Mouse (Mus musculus) kidney, embryonic 14.5 days (tissue): ENCODE results near the gene Nfe2l3. TPM values are rescaled to one million over a fixed set of nuclear protein-coding genes. Genes with fewer than 3 reads are reported as not detected.

Source experiments
- ATAC-seq: fragments of 200-750 bp; cut with Nextera tagmentation; 2 replicates; pipeline ENCODE4 v1.8.0; 2017; ENCODE audit warnings: moderate number of reproducible peaks, mild to moderate bottlenecking, moderate TSS enrichment, moderate library complexity; ENCODE audit not compliant: low FRiP score, low TSS enrichment
- H3K27ac ChIP-seq: fragments of 300-500 bp; sonication (generic); 2 replicates; pipeline ENCODE4 v1.5.1; 2014; ENCODE audit warnings: low read depth, mild to moderate bottlenecking, low read length, moderate library complexity, mixed read lengths
- H3K27me3 ChIP-seq: fragments of 300-500 bp; sonication (generic); 2 replicates; pipeline ENCODE4 v1.6.1; 2014; ENCODE audit warnings: mild to moderate bottlenecking, low read length; ENCODE audit not compliant: control insufficient read depth, insufficient read depth
- H3K36me3 ChIP-seq: fragments of 300-500 bp; sonication (generic); 2 replicates; pipeline ENCODE4 v1.6.1; 2014; ENCODE audit warnings: low read length, mixed read lengths; ENCODE audit not compliant: control insufficient read depth, insufficient read depth
- H3K4me1 ChIP-seq: fragments of 300-500 bp; sonication (generic); 2 replicates; pipeline ENCODE4 v1.6.1; 2014; ENCODE audit warnings: low read length, mixed read lengths; ENCODE audit not compliant: control insufficient read depth, insufficient read depth
- H3K4me2 ChIP-seq: fragments of 300-500 bp; sonication (generic); replicated peaks from 2 replicates; pipeline ENCODE4 v1.6.1; 2014; ENCODE audit warnings: low read depth, mild to moderate bottlenecking, low read length
- H3K4me3 ChIP-seq: fragments of 300-500 bp; sonication (generic); 2 replicates; pipeline ENCODE4 v1.5.1; 2014; ENCODE audit warnings: mild to moderate bottlenecking, low read length
- H3K9ac ChIP-seq: fragments of 300-500 bp; sonication (generic); 2 replicates; pipeline ENCODE4 v1.6.1; 2014; ENCODE audit warnings: low read depth, mild to moderate bottlenecking, low read length, moderate library complexity
- H3K9me3 ChIP-seq: fragments of 300-500 bp; sonication (generic); 2 replicates; pipeline ENCODE4 v1.6.1; 2016; ENCODE audit warnings: low read length; ENCODE audit not compliant: control insufficient read depth
- WGBS: fragments of 180-500 bp; shearing (Covaris S2); extraction: QIAGEN DNeasy Blood & Tissue Kit; methylation state at CpG from one replicate; pipeline ENCODE4 v1.1.7; 2014; 5-methylcytosine and 5-hydroxymethylcytosine counted together
- polyA plus RNA-seq: library from polyadenylated mRNA; unstranded; fragments of >200 nt; fragmentation: Nextera tagmentation; extraction: Ambion mirVana; gene quantifications from 2 replicates; pipeline ENCODE4 v1.2.1, GENCODE M21; 2014

Nfe2l3 gene
- polyA plus RNA-seq, 1 experiment from 2014 or later = 2.0 TPM

DNA sequence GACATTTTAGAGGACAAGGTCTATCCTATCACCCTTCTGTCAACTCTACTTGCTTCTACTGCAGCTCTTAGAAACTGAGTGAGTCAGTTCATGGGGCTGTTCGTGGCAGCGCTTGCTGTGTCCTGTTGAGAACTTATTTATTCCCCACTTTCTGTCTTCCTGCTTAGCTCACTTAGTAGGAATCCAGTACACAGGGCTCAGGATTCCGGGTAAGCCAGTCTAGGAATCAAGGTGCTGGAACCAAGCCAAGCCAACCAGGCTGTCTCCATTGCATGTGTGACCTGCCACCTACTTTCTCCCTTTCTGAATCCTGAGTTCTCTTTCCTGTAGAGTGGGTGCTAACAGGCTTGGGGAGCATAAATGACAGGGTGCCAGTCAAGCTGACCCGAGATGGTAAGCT lies 5.2 kb downstream of the Nfe2l3 start:
- no peak overlapping the region for H3K27ac ChIP-seq
- H3K4me2 ChIP-seq = no peak overlapping the region
- H3K4me1 ChIP-seq = peaks cover 6% of the 10 kb centered on the region; the same call in 1 of the 2 replicates
- peaks cover 24% of the 10 kb centered on the region for H3K27me3 ChIP-seq
- no peaks in the 10 kb centered on the region for H3K36me3 ChIP-seq
- H3K9ac ChIP-seq = no peak overlapping the region
- no peak overlapping the region for H3K4me3 ChIP-seq
- 77% methylated on average over 4 of the region's 4 CpGs for WGBS
- ATAC-seq = no peak
- no peaks in the 10 kb centered on the region for H3K9me3 ChIP-seq

DNA sequence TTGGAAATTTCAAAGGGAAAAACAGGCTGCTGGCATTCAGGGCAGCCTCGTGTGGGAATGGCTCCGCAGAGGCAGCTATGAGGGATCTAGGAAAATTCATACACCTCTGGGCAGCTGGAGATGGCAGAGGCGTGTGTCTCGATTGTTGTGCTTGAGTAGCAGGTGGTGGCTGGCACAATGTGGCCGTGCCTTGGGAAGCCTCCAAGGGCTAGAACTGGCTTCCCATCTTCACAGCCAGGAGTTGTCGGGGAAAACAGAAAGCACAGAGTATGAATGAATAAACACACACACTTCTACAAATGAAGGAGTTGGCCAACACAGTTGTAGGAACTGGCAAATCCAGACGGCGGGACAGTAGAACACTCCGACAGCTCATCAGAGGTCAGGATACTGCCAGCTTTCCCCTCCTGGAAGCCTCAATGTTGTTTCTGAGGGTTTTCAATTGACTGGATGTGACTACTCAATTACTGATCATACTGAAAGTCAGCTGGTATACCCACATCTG lies 6.4 kb downstream of the Nfe2l3 start:
- H3K9me3 ChIP-seq = no peaks in the 10 kb centered on the region
- H3K4me3 ChIP-seq = no peak overlapping the region
- H3K27ac ChIP-seq = no peak overlapping the region
- H3K27me3 ChIP-seq = peaks cover 13% of the 10 kb centered on the region
- H3K9ac ChIP-seq = no peak overlapping the region
- H3K4me1 ChIP-seq = no peaks in the 10 kb centered on the region
- H3K36me3 ChIP-seq = no peaks in the 10 kb centered on the region
- WGBS = 89% methylated on average over 9 of the region's 9 CpGs
- no peak for ATAC-seq
- no peak overlapping the region for H3K4me2 ChIP-seq

DNA sequence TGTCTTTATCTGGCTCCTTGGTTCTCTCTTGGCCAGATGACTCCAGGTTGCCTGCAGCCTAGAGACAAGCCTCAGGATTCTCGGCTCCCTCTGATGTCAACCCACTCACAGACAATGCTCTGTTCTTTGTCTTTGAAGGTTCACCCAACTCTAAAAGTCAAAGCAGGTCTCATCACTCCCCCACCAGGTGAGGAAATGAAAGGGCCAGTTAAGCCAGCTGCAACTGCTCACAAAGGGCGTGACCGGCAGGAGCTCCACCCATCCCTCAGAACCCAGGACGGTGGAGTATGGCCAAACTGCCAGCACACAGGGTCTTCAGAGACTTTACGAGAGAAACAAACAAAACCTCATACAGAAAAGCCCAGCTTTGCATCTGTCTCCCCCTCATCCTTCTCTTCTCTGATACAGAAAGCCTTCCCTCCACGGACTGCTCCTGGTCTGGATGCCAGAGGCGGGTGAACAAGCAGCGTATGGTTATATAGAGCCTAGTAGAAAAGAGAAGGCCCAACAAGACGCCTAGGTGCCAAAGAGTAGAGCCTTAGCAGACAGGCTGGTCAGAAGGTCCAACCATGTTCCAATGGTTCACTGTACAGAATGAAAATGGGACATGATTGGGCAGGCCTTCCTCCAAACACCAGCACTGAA lies 9.8 kb downstream of the Nfe2l3 start:
- Histone ChIP-seq H3K4me3 (no peak overlapping the region), H3K9ac (no peak overlapping the region), H3K27me3 (no peaks in the 10 kb centered on the region), H3K9me3 (no peaks in the 10 kb centered on the region), H3K4me1 (no peaks in the 10 kb centered on the region), H3K27ac (no peak overlapping the region), H3K36me3 (no peaks in the 10 kb centered on the region), H3K4me2 (no peak overlapping the region)
- 56% methylated on average over 9 of the region's 9 CpGs for WGBS
- no peak for ATAC-seq

DNA sequence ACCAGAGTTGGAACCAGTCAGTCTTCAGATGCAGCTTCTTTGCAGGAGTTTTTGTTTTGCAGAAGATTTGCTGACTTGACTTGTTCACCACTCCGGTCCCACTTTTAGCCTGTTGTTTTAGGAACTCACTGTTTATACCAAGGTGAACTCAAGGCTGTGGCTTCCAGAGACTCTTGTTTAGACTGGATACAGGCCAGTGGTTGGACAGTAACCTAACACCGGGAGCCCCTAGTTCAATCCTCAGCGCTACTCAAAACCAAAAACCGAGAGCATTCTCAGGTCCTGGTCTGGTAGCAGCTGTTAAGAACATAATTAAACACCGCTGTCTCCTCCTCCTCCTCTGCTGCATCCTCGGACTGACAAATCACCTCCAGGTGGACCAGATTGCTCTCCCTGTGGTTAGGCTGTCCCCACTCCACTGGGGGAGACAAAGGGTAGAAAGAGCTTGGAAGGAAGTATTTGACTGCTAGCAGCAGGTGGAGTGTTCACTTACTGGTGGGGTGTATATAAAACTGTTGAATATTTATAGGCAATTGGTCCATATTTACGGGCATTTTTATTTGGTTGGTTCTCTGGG lies 20.5 kb downstream of the Nfe2l3 start:
- H3K9me3 ChIP-seq = no peaks in the 10 kb centered on the region

DNA sequence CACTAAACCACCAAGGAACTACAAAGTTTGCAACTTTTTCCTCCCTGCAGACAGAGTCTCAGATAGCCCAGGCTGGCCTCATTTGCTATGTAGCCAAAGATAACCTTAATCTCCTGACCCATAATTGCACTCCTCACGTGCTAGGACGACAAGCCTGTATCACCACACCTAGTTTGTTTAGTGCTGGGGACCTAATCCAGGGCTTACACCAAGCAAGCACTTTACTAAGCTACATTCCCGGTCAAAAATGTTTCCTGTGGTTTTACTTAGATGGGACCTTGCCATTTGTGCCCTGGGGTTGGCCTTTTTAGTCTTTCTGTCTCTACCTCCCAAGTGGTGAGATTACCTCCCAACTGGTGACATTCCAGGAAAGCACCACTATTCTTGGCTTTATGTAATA lies 22.5 kb downstream of the Nfe2l3 start:
- Histone ChIP-seq H3K36me3 (peaks cover 16% of the 10 kb centered on the region), H3K27me3 (no peaks in the 10 kb centered on the region), H3K9me3 (no peaks in the 10 kb centered on the region), H3K4me1 (no peaks in the 10 kb centered on the region), H3K4me2 (no peak overlapping the region), H3K4me3 (no peak overlapping the region), H3K9ac (no peak overlapping the region), H3K27ac (no peak overlapping the region)
- ATAC-seq = no peak
- WGBS = 66% methylated on average over 3 of the region's 3 CpGs

More for the DNA sequence above, 20.5 kb downstream of the Nfe2l3 start:
- Histone ChIP-seq H3K36me3 (peaks cover 1% of the 10 kb centered on the region), H3K4me2 (no peak overlapping the region), H3K4me1 (no peaks in the 10 kb centered on the region), H3K27me3 (no peaks in the 10 kb centered on the region), H3K9ac (no peak overlapping the region), H3K27ac (0 out of 2 replicates have a peak overlapping the region, but pooled peaks have one; percentile 2), H3K4me3 (no peak overlapping the region)
- 31% methylated on average over 7 of the region's 7 CpGs for WGBS
- ATAC-seq = peak; percentile 63; the same call in 1 of the 2 replicates

DNA sequence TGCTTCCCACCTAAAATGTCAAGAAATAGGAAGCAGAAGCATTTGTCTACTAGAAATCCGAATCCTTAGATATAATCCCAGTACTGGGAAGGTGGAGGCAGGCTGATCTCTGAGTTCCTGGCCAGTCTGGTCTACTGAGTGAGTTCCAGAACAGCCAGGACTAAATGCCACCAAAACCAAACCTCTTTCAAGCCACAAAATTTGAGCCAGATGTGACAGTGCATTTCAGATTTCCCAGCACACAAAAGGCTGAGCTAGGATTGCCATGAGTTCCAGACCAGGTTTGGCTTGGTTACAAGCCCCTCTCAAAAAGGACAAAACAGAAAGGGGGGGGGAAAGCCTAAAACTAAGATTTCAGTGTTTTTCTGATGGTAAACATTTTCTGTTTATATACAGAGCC lies 23.7 kb downstream of the Nfe2l3 start:
- no peak overlapping the region for H3K4me2 ChIP-seq
- no peaks in the 10 kb centered on the region for H3K9me3 ChIP-seq
- no peaks in the 10 kb centered on the region for H3K4me1 ChIP-seq
- WGBS = 72% methylated on average over 1 of the region's 1 CpGs
- H3K9ac ChIP-seq = no peak overlapping the region
- H3K36me3 ChIP-seq = peaks cover 26% of the 10 kb centered on the region
- H3K27me3 ChIP-seq = no peaks in the 10 kb centered on the region
- no peak overlapping the region for H3K27ac ChIP-seq
- no peak overlapping the region for H3K4me3 ChIP-seq
- ATAC-seq = no peak

DNA sequence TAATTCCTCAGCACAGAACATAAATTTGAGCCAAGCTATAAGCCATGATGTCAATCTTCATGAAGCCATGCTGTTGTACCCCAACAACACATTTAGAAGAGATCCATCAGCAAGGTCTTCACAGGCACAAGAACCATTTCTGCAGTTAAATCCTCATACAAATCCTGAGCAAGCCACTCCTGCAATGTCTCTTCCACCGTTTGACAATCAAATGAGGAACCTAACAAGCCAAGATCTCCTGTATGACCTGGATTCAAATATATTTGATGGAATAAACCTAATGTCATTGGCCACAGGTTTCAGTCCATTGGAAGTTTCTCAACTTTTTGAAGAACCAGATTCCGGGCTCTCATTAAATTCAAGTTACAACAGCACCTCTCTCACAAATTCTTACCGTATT lies 24.8 kb downstream of the Nfe2l3 start:
- H3K4me3 ChIP-seq = no peak overlapping the region
- ATAC-seq = no peak
- no peak overlapping the region for H3K4me2 ChIP-seq
- no peaks in the 10 kb centered on the region for H3K27me3 ChIP-seq
- peaks cover 36% of the 10 kb centered on the region for H3K36me3 ChIP-seq
- no peak overlapping the region for H3K27ac ChIP-seq
- H3K9ac ChIP-seq = no peak overlapping the region
- H3K4me1 ChIP-seq = no peaks in the 10 kb centered on the region
- 67% methylated on average over 3 of the region's 3 CpGs for WGBS
- H3K9me3 ChIP-seq = no peaks in the 10 kb centered on the region

DNA sequence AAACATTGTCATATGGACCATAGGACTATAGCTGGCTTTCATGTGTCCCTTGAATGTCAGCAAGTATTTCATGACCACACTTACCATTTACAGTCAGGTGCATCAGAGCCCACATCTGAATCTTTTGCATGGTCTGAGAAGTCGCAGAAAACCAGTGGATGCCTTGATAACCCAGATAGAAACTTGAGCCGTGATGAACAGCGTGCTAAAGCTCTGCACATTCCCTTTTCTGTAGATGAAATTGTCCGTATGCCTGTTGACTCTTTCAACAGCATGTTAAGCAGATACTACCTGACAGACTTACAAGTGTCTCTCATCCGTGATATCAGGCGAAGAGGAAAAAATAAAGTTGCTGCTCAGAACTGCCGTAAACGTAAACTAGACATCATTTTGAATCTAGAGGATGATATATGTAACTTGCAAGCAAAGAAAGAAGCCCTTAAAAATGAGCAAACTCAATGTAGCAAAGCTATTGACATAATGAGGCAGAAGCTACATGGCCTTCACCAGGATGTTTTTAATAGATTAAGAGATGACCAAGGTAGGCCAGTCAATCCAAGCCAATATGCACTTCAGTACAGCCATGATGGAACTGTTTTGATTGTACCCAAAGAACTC lies 25.4 kb downstream of the Nfe2l3 start:
- Histone ChIP-seq H3K27ac (no peak overlapping the region), H3K9me3 (no peaks in the 10 kb centered on the region), H3K27me3 (no peaks in the 10 kb centered on the region), H3K9ac (no peak overlapping the region), H3K4me1 (no peaks in the 10 kb centered on the region), H3K36me3 (peaks cover 40% of the 10 kb centered on the region), H3K4me3 (no peak overlapping the region), H3K4me2 (no peak overlapping the region)
- ATAC-seq = no peak
- WGBS = 81% methylated on average over 8 of the region's 8 CpGs

DNA sequence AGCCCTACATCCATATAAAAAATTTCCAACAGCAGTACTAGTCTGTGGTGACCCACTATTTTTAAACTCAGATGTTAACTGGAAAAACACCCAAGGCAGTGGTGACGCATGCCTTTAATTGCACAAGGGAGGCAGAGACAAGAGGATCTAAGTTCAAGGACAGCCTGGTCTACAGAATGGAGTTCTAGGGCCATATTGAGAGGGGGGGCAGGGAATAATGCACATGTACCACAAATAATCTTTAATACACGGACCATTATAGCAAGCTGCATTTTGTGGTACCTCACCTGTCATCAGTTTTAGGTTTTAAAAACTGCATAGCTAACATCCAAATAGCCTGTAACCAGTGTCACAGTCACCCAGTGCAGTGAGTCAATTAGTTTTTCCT lies 26.4 kb downstream of the Nfe2l3 start:
- H3K36me3 ChIP-seq = peaks cover 50% of the 10 kb centered on the region
- WGBS = 45% methylated on average over 2 of the region's 2 CpGs
- no peak overlapping the region for H3K4me2 ChIP-seq

More for the DNA sequence above, 26.4 kb downstream of the Nfe2l3 start:
- H3K9me3 ChIP-seq = no peaks in the 10 kb centered on the region
- no peak overlapping the region for H3K9ac ChIP-seq
- H3K27ac ChIP-seq = no peak overlapping the region
- no peaks in the 10 kb centered on the region for H3K4me1 ChIP-seq
- H3K27me3 ChIP-seq = no peaks in the 10 kb centered on the region
- no peak overlapping the region for H3K4me3 ChIP-seq
- ATAC-seq = no peak
